Mouse (Mus musculus): Measurements from ENCODE around the gene Lbh. TPM values are rescaled to one million over a fixed set of nuclear protein-coding genes. Genes with fewer than 3 reads are reported as not detected.

Gene Lbh
- polyA plus RNA-seq, 1 experiment from 2014 or later = 4.2 TPM

DNA sequence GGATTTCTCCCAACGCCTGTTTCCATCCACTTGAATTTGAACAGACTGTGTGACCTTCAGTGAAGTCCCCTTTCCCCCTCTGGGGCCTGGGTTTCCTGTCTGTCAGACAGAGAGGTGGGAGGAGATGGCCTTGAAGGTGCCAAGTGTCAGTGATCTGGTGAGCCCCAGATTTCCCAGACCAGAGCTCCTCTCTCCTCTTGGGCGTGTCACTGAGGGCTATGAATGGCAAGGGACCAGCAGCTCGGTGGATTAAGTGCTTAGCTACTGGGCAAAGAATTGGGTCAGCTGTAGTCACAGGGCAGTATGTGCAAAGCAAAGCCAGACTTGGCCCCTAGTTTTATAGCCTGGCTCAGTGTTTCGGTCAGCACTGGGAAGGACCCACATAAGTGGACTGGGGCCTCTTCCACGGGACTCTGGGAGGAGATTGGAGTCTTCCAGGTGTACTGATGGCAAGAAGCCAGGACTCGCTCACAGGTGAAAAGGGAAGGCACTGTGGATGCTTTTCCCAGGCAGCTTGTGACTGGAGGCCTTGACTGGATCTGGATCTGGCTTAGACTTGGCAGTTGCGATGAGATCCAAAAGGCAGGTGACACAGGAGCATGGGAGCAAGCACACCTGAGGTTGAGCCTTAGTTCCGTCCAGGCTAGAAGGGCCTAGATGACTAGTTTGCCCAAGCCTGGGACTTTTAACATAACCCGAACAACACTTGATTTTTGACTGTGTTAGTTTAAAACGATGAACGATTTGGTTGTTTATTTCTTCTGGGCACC, 20.1 kb downstream of the Lbh start:
- H3K27me3 ChIP-seq (ENCODE audit: control insufficient read depth, insufficient read depth, low read length) = no peaks in the 10 kb centered on the region
- H3K4me3 ChIP-seq (replicated peaks; ENCODE audit: low read length) = no peak overlapping the region
- H3K4me1 ChIP-seq (ENCODE audit: control insufficient read depth, insufficient read depth, low read length) = peaks cover 43% of the 10 kb centered on the region
- WGBS = 62% methylated on average over 11 of the region's 11 CpGs
- H3K9me3 ChIP-seq (replicated peaks; ENCODE audit: control insufficient read depth, low read length) = peaks cover 5% of the 10 kb centered on the region; the same call in 1 of the 2 replicates
- no peak overlapping the region for H3K9ac ChIP-seq (ENCODE audit: low read length)
- peak overlapping the region; percentile 48 for H3K27ac ChIP-seq (ENCODE audit: low read length)
- peaks cover 23% of the 10 kb centered on the region for H3K36me3 ChIP-seq (ENCODE audit: control insufficient read depth, insufficient read depth, low read length)
- peak; percentile 49; the same call in 1 of the 2 replicates for ATAC-seq (ENCODE audit: insufficient read depth, low FRiP score)
- H3K4me2 ChIP-seq (ENCODE audit: low read depth, low read length) = no peak overlapping the region

DNA sequence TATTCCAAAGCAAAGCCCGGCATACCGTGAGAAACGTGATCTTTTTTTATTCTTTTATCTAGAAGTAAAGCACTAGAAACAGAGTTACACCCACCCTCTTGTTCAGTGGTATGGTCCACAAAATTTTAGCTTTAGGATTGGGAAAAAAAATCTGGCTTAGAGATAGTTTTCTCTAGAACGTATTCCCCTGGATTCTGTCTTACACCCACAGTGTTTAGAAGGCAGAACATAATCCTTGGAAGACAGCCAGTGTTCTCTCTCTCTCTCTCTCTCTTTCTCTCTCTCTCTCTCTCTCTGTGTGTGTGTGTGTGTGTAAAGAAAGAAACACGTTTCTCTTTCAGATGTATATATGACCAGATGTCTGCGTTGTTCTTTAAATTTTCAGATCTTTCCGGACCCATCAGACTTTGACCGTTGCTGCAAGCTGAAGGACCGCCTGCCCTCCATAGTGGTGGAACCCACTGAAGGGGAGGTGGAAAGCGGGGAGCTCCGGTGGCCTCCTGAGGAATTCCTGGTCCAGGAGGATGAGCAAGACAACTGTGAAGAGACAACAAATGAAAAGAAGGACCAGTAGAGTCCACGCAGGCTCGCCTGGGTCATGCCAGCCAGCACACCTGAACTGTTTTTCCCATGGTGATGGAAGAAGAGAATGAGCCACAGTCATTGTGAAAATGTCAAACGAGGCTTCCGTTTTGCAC, 20.9 kb downstream of the Lbh start:
- Histone ChIP-seq H3K9ac (ENCODE audit: low read length) (no peak overlapping the region), H3K4me3 (replicated peaks; ENCODE audit: low read length) (no peak overlapping the region), H3K36me3 (ENCODE audit: control insufficient read depth, insufficient read depth, low read length) (peaks cover 23% of the 10 kb centered on the region), H3K9me3 (replicated peaks; ENCODE audit: control insufficient read depth, low read length) (peaks cover 7% of the 10 kb centered on the region; the same call in 1 of the 2 replicates), H3K27ac (ENCODE audit: low read length) (peak overlapping the region; percentile 59), H3K4me1 (ENCODE audit: control insufficient read depth, insufficient read depth, low read length) (peaks cover 36% of the 10 kb centered on the region), H3K4me2 (ENCODE audit: low read depth, low read length) (no peak overlapping the region), H3K27me3 (ENCODE audit: control insufficient read depth, insufficient read depth, low read length) (no peaks in the 10 kb centered on the region)
- ATAC-seq (ENCODE audit: insufficient read depth, low FRiP score) = no peak
- 72% methylated on average over 15 of the region's 15 CpGs for WGBS

DNA sequence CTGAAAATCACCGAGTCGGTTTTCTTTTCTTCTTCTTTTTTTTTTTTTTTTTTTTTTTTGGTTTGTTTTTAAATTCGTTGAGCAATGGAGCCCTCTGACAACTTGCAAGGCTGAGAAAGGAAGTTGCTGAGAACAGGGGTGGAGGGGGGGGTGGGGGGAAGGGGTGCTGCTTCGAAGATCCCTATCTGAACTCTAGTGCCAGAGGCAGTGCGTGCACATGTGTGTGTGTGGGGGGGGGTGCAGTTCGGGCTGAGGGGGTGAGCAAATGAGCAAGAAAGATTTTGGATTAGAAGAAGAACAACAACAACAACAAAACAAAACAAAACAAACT, 21.4 kb downstream of the Lbh start:
- H3K27ac ChIP-seq (ENCODE audit: low read length) = no peak overlapping the region
- H3K4me3 ChIP-seq (replicated peaks; ENCODE audit: low read length) = no peak overlapping the region
- WGBS = 74% methylated on average over 6 of the region's 6 CpGs
- H3K9ac ChIP-seq (ENCODE audit: low read length) = no peak overlapping the region
- ATAC-seq (ENCODE audit: insufficient read depth, low FRiP score) = no peak
- peaks cover 23% of the 10 kb centered on the region for H3K36me3 ChIP-seq (ENCODE audit: control insufficient read depth, insufficient read depth, low read length)
- no peak overlapping the region for H3K4me2 ChIP-seq (ENCODE audit: low read depth, low read length)
- no peaks in the 10 kb centered on the region for H3K27me3 ChIP-seq (ENCODE audit: control insufficient read depth, insufficient read depth, low read length)
- H3K9me3 ChIP-seq (replicated peaks; ENCODE audit: control insufficient read depth, low read length) = peaks cover 7% of the 10 kb centered on the region; the same call in 1 of the 2 replicates
- peaks cover 31% of the 10 kb centered on the region for H3K4me1 ChIP-seq (ENCODE audit: control insufficient read depth, insufficient read depth, low read length)

DNA sequence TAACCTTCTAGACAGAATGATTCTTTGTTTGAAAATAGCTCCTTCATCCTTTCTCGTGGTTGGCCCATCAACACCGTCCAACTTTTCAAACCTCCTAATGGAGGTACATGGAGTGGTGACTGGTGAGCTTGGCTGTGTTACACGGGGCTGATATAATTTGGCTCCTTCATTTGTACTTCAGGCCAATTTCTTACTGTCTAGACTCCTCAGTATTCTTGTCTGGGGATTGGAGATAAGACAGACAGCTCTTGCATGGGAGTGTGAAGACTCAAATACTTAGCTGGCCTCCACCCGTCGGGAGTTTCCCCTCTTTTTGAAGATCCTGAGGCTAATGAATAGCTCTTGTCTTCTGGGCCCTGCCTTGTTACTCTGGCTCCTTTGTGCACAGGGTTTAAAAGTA, 26.3 kb downstream of the Lbh start:
- H3K4me3 ChIP-seq (replicated peaks; ENCODE audit: low read length) = no peak overlapping the region
- H3K27ac ChIP-seq (ENCODE audit: low read length) = no peak overlapping the region
- no peak for ATAC-seq (ENCODE audit: insufficient read depth, low FRiP score)
- peaks cover 7% of the 10 kb centered on the region; the same call in 1 of the 2 replicates for H3K9me3 ChIP-seq (replicated peaks; ENCODE audit: control insufficient read depth, low read length)
- H3K4me1 ChIP-seq (ENCODE audit: control insufficient read depth, insufficient read depth, low read length) = 0 out of 2 replicates have a peak, but pooled peaks cover 5% of the 10 kb centered on the region
- no peaks in the 10 kb centered on the region for H3K27me3 ChIP-seq (ENCODE audit: control insufficient read depth, insufficient read depth, low read length)
- WGBS = 72% methylated on average over 5 of the region's 5 CpGs
- no peak overlapping the region for H3K4me2 ChIP-seq (ENCODE audit: low read depth, low read length)
- no peak overlapping the region for H3K9ac ChIP-seq (ENCODE audit: low read length)
- peaks cover 23% of the 10 kb centered on the region for H3K36me3 ChIP-seq (ENCODE audit: control insufficient read depth, insufficient read depth, low read length)

DNA sequence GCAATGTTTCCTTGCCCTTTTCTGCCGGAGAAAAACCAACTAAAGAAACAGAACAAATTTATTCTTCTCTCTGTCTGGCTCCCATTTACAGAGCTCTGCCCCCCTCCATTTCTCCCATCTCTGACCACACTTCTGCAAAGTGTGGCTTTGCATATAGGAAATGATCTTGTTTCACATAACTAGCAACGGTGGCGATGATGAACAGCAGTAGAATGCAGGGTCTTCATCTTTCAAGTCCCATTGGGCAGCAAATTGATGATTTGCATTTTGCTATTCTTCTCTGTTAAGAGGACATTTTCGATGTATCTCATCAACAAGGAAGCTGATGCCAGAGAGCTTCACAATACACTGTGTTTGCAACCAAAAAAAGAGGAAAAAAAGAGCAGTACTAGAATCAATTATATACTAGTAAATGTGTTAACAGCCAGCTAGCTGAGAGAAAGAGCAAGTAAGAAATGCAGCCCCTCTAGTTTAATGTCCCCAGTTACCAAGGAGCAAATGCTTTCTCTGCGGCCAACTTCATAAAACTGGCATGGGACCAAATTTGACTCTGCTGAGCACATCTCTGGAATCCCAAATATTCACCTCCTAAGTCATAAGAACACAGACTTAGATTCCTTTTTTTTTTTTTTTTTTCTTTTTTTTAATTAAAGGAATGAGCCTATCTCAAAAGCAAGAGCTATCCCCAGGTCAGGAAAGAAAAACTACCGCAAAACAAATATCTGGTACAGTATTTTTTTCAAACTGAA, 29.2 kb downstream of the Lbh start:
- WGBS = 55% methylated on average over 6 of the region's 6 CpGs
- H3K4me2 ChIP-seq (ENCODE audit: low read depth, low read length) = no peak overlapping the region
- no peak for ATAC-seq (ENCODE audit: insufficient read depth, low FRiP score)

DNA sequence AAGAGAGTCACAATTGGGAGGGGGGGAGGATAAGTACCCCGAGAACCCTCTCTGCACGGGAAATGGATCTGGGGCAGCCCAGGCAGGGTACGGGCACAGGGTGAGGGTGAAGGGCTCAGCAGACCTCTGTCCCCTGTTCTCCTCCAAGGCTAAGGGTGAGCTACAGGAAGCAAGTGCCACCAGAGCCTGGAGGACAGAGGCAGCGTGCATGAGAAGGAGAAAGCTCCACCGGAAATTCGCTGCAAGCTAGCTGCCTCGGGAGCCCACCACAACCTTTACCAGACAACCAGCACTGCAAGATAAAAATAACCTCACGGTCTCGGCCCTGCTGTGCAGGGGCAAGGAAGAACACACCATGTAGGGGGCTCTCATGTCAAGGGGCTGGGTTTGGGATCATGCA, 30.0 kb downstream of the Lbh start:
- H3K27ac ChIP-seq (ENCODE audit: low read length) = no peak overlapping the region
- H3K36me3 ChIP-seq (ENCODE audit: control insufficient read depth, insufficient read depth, low read length) = no peaks in the 10 kb centered on the region
- 0 out of 2 replicates have a peak, but pooled peaks cover 5% of the 10 kb centered on the region for H3K4me1 ChIP-seq (ENCODE audit: control insufficient read depth, insufficient read depth, low read length)
- no peak overlapping the region for H3K9ac ChIP-seq (ENCODE audit: low read length)
- H3K4me2 ChIP-seq (ENCODE audit: low read depth, low read length) = no peak overlapping the region
- ATAC-seq (ENCODE audit: insufficient read depth, low FRiP score) = no peak
- WGBS = 65% methylated on average over 9 of the region's 9 CpGs
- H3K9me3 ChIP-seq (replicated peaks; ENCODE audit: control insufficient read depth, low read length) = peaks cover 3% of the 10 kb centered on the region; the same call in 1 of the 2 replicates
- H3K27me3 ChIP-seq (ENCODE audit: control insufficient read depth, insufficient read depth, low read length) = no peaks in the 10 kb centered on the region
- H3K4me3 ChIP-seq (replicated peaks; ENCODE audit: low read length) = no peak overlapping the region

More for the DNA sequence above, 29.2 kb downstream of the Lbh start:
- H3K9ac ChIP-seq (ENCODE audit: low read length) = no peak overlapping the region
- peaks cover 5% of the 10 kb centered on the region; the same call in 1 of the 2 replicates for H3K36me3 ChIP-seq (ENCODE audit: control insufficient read depth, insufficient read depth, low read length)
- no peaks in the 10 kb centered on the region for H3K27me3 ChIP-seq (ENCODE audit: control insufficient read depth, insufficient read depth, low read length)
- 0 out of 2 replicates have a peak, but pooled peaks cover 5% of the 10 kb centered on the region for H3K4me1 ChIP-seq (ENCODE audit: control insufficient read depth, insufficient read depth, low read length)
- no peak overlapping the region for H3K27ac ChIP-seq (ENCODE audit: low read length)
- no peak overlapping the region for H3K4me3 ChIP-seq (replicated peaks; ENCODE audit: low read length)
- H3K9me3 ChIP-seq (replicated peaks; ENCODE audit: control insufficient read depth, low read length) = peaks cover 7% of the 10 kb centered on the region; the same call in 1 of the 2 replicates

DNA sequence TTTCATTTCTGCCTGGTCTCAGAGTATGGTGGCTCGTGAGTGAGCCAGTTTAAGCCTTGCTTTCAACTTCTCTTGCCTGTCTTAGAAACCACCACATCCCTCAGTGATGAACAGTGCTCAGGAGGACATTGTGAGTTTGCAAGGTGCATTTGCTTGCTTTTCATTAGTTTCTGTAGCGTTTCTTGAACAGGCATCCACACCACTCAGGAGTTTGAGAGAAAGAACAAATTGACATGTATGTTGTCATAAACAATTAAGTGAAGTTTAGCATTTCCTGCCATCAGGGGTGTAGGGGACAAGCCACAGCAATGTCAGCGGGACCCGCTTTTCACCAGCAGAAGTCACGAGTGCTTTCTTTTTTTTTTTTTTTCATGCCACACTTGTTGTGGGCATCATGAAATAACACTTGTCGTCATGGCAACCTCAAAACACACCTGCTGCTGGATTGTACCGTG, 31.2 kb downstream of the Lbh start:
- H3K9ac ChIP-seq (ENCODE audit: low read length) = no peak overlapping the region
- 83% methylated on average over 7 of the region's 7 CpGs for WGBS
- H3K27ac ChIP-seq (ENCODE audit: low read length) = no peak overlapping the region
- H3K4me2 ChIP-seq (ENCODE audit: low read depth, low read length) = no peak overlapping the region
- H3K9me3 ChIP-seq (replicated peaks; ENCODE audit: control insufficient read depth, low read length) = no peaks in the 10 kb centered on the region
- H3K4me3 ChIP-seq (replicated peaks; ENCODE audit: low read length) = no peak overlapping the region
- no peak for ATAC-seq (ENCODE audit: insufficient read depth, low FRiP score)
- no peaks in the 10 kb centered on the region for H3K36me3 ChIP-seq (ENCODE audit: control insufficient read depth, insufficient read depth, low read length)
- 0 out of 2 replicates have a peak, but pooled peaks cover 5% of the 10 kb centered on the region for H3K4me1 ChIP-seq (ENCODE audit: control insufficient read depth, insufficient read depth, low read length)
- no peaks in the 10 kb centered on the region for H3K27me3 ChIP-seq (ENCODE audit: control insufficient read depth, insufficient read depth, low read length)

DNA sequence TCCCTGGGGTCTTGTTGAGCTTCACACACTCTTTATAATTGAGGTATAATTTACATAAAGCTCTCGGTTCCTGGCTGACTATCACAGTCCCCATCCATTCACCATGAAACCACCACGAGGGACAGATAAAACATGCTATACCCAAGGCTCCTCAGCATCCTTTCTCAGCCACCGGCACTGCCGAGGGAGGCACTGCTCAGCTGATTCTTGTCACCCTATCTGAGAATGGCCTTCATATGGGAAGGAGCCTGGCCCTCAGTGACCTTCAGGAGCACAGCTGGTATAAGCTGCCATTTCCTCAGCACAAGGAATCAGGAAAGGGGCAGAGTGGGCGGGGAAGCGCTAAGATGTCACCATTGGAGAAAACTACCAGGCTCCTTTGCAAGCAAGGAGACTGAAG, 33.2 kb downstream of the Lbh start:
- no peaks in the 10 kb centered on the region for H3K27me3 ChIP-seq (ENCODE audit: control insufficient read depth, insufficient read depth, low read length)
- 69% methylated on average over 6 of the region's 6 CpGs for WGBS

More for the DNA sequence above, 33.2 kb downstream of the Lbh start:
- Histone ChIP-seq H3K9me3 (replicated peaks; ENCODE audit: control insufficient read depth, low read length) (no peaks in the 10 kb centered on the region), H3K27ac (ENCODE audit: low read length) (no peak overlapping the region), H3K4me1 (ENCODE audit: control insufficient read depth, insufficient read depth, low read length) (peaks cover 13% of the 10 kb centered on the region; the same call in 1 of the 2 replicates), H3K4me3 (replicated peaks; ENCODE audit: low read length) (no peak overlapping the region), H3K36me3 (ENCODE audit: control insufficient read depth, insufficient read depth, low read length) (no peaks in the 10 kb centered on the region), H3K9ac (ENCODE audit: low read length) (no peak overlapping the region), H3K4me2 (ENCODE audit: low read depth, low read length) (no peak overlapping the region)
- ATAC-seq (ENCODE audit: insufficient read depth, low FRiP score) = no peak

All from stomach, embryonic 16.5 days (tissue).